Mouse (Mus musculus) liver, embryonic 11.5 days (tissue): ENCODE results near the gene Matn3. TPM values are rescaled to one million over a fixed set of nuclear protein-coding genes. Genes with fewer than 3 reads are reported as not detected.
A peak's percentile ranks its signal among the peaks of the same experiment; 100 is the strongest.

ENCODE experiments used
- ATAC-seq: fragments of 200-750 bp; cut with Nextera tagmentation; replicated peaks from 2 replicates; pipeline ENCODE4 v1.8.0; 2017; ENCODE audit warnings: moderate number of reproducible peaks, mild to moderate bottlenecking, moderate TSS enrichment, moderate library complexity; ENCODE audit not compliant: low FRiP score
- DNase-seq: peaks from one replicate; pipeline ENCODE4 v3.0.0-alpha.2; 2017; ENCODE audit warnings: low spot score
- H3K27ac ChIP-seq: fragments of 300-500 bp; sonication (generic); 2 replicates; pipeline ENCODE4 v1.5.1; 2014; ENCODE audit warnings: mild to moderate bottlenecking, low read depth, low read length, control low read depth
- H3K27me3 ChIP-seq: fragments of 300-500 bp; sonication (generic); replicated peaks from 2 replicates; pipeline ENCODE4 v1.6.1; 2014; ENCODE audit warnings: low read length, mixed read lengths; ENCODE audit not compliant: control insufficient read depth, insufficient read depth
- H3K36me3 ChIP-seq: fragments of 300-500 bp; sonication (generic); 2 replicates; pipeline ENCODE4 v1.6.1; 2014; ENCODE audit warnings: mild to moderate bottlenecking, low read length, moderate library complexity, mixed read lengths; ENCODE audit not compliant: control insufficient read depth, insufficient read depth
- H3K4me1 ChIP-seq: fragments of 300-500 bp; sonication (generic); replicated peaks from 2 replicates; pipeline ENCODE4 v1.6.1; 2014; ENCODE audit warnings: low read length, mixed read lengths; ENCODE audit not compliant: control insufficient read depth, insufficient read depth
- H3K4me2 ChIP-seq: fragments of 300-500 bp; sonication (generic); 2 replicates; pipeline ENCODE4 v1.6.1; 2014; ENCODE audit warnings: mild to moderate bottlenecking, control low read depth, moderate library complexity
- H3K4me3 ChIP-seq: fragments of 300-500 bp; sonication (generic); 2 replicates; pipeline ENCODE4 v1.5.1; 2014; ENCODE audit warnings: low read depth, low read length, control low read depth
- H3K9ac ChIP-seq: fragments of 300-500 bp; sonication (generic); 2 replicates; pipeline ENCODE4 v1.6.1; 2014; ENCODE audit warnings: low read depth, low read length, control low read depth
- H3K9me3 ChIP-seq: fragments of 300-500 bp; sonication (generic); 2 replicates; pipeline ENCODE4 v1.6.1; 2016; ENCODE audit warnings: low read length, inconsistent platforms, mixed read lengths; ENCODE audit not compliant: control insufficient read depth
- WGBS: fragments of 180-500 bp; shearing (Covaris S2); extraction: QIAGEN DNeasy Blood & Tissue Kit; methylation state at CpG from one replicate; pipeline ENCODE4 v1.1.7; 2014; 5-methylcytosine and 5-hydroxymethylcytosine counted together
- polyA plus RNA-seq: library from polyadenylated mRNA; unstranded; fragments of >200 nt; fragmentation: Nextera tagmentation; extraction: Ambion mirVana; gene quantifications from 2 replicates; pipeline ENCODE4 v1.2.1, GENCODE M21; 2014

Gene Matn3
- polyA plus RNA-seq, 1 experiment from 2014 or later = 0.37 TPM

DNA sequence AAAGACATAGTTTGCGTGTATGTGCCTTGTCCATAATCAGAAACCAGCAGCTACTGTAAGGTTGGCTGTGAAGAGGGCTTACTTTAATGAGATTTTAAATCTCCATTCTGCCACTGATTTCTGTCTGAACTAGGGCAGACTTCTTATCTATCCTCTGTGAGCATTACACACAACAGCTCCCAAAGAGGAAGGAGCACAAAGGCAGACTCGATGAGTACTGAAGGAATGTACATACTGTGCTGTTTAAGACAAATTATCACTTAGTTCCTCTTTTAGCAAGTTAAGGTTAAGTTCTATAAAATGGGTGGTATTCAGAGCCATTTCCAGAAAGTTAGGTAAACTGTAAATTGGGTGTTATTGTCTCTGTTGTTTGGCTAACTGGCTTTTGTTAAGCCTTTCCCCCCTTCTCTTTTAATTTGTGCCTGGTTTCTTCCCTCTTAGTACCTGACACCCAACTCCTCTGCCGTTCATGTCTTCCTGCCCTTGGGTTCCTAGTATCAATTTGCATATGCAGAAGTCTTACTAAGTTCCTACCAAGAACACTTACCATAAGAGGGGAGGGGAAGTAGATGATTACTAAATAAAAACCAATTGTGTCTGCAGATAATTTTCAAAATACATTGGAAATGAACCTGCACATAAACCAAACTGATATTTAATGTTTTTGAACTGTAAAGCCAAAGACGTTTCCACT, 5.9 kb upstream of the Matn3 start:
- 40% methylated on average over 4 of the region's 4 CpGs for WGBS
- Histone ChIP-seq H3K4me2 (no peak overlapping the region), H3K4me3 (no peak overlapping the region), H3K9ac (no peak overlapping the region), H3K9me3 (no peaks in the 10 kb centered on the region), H3K36me3 (peaks cover 17% of the 10 kb centered on the region; the same call in 1 of the 2 replicates), H3K27me3 (no peaks in the 10 kb centered on the region), H3K27ac (no peak overlapping the region), H3K4me1 (no peaks in the 10 kb centered on the region)
- DNase-seq (no peak), ATAC-seq (no peak)

DNA sequence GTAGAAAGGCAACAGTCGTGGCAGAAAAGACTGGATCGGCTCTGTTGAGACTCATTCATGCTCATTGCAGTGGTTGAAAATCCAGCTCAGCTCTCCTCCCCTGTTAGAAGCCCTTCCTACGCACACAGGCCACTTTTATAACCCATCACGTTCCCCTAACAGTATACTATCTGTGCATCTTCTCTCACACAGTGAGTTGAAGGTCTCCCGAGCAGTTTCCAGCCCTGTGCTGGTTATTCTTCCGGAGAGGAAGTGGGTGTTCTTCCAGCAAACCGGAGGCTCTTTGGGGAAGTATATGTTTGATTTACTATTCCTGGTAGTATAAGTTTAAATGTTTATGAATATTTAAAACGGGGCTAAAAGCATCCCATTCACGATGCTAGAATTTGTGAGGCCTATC, 566 bp upstream of the Matn3 start:
- Histone ChIP-seq H3K4me1 (peaks cover 3% of the 10 kb centered on the region; the same call in 1 of the 2 replicates), H3K4me2 (no peak overlapping the region; the same call in 1 of the 2 replicates), H3K27me3 (peaks cover 18% of the 10 kb centered on the region), H3K4me3 (no peak overlapping the region), H3K36me3 (no peaks in the 10 kb centered on the region), H3K9me3 (no peaks in the 10 kb centered on the region), H3K9ac (no peak overlapping the region), H3K27ac (no peak overlapping the region)
- no peak for ATAC-seq
- WGBS = 46% methylated on average over 9 of the region's 9 CpGs
- no peak for DNase-seq

DNA sequence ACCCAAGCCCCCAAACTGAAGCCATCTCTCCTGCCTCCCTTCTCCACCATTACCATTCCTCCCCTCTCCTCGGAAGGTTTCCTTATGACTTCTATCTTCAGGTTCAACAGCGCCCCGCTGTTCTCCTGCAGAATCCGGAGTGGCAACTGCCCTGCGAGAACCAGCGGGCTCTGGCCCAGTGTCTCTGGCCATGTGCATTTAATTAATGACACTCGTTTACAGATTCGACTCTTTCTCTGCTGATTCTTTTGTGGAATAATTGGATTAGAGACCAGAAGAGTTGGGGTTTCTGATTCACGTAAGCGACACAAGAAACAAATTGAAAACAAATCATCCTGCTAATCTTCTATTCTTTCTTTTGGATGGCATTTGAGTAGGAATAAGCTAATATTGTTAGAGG, 5.4 kb downstream of the Matn3 start:
- 80% methylated on average over 10 of the region's 10 CpGs for WGBS
- H3K36me3 ChIP-seq = no peaks in the 10 kb centered on the region
- no peaks in the 10 kb centered on the region for H3K9me3 ChIP-seq
- H3K9ac ChIP-seq = no peak overlapping the region
- no peak overlapping the region for H3K4me2 ChIP-seq
- no peak overlapping the region for H3K27ac ChIP-seq
- H3K4me1 ChIP-seq = peaks cover 2% of the 10 kb centered on the region; the same call in 1 of the 2 replicates
- ATAC-seq (no peak), DNase-seq (no peak)
- H3K4me3 ChIP-seq = no peak overlapping the region
- H3K27me3 ChIP-seq = peaks cover 15% of the 10 kb centered on the region

DNA sequence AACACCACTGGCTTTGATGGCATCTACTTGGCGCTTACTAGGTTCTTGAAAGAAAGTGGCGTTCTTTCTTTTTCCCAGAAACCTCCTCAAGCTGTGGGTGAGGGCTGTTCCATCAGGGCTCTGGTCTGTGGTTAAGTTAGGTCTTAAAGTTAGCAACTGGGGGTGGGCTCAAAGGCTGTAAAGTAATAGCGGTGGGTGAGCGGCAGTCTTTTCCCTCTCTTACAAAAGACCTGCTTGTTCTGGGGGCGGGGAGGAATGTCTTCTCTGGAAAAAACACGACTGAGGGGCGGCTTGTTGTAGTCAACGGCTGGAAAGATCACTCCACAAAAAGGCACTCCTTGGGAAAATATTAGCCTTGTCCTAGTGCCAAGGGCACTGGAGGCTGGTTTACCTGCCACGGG, 6.4 kb downstream of the Matn3 start:
- no peak overlapping the region for H3K4me2 ChIP-seq
- H3K36me3 ChIP-seq = no peaks in the 10 kb centered on the region
- H3K9ac ChIP-seq = no peak overlapping the region
- 80% methylated on average over 9 of the region's 9 CpGs for WGBS
- no peak overlapping the region for H3K4me3 ChIP-seq
- H3K9me3 ChIP-seq = no peaks in the 10 kb centered on the region
- DNase-seq (no peak), ATAC-seq (no peak)
- no peaks in the 10 kb centered on the region for H3K4me1 ChIP-seq
- H3K27me3 ChIP-seq = peaks cover 7% of the 10 kb centered on the region; the same call in 1 of the 2 replicates
- no peak overlapping the region for H3K27ac ChIP-seq

DNA sequence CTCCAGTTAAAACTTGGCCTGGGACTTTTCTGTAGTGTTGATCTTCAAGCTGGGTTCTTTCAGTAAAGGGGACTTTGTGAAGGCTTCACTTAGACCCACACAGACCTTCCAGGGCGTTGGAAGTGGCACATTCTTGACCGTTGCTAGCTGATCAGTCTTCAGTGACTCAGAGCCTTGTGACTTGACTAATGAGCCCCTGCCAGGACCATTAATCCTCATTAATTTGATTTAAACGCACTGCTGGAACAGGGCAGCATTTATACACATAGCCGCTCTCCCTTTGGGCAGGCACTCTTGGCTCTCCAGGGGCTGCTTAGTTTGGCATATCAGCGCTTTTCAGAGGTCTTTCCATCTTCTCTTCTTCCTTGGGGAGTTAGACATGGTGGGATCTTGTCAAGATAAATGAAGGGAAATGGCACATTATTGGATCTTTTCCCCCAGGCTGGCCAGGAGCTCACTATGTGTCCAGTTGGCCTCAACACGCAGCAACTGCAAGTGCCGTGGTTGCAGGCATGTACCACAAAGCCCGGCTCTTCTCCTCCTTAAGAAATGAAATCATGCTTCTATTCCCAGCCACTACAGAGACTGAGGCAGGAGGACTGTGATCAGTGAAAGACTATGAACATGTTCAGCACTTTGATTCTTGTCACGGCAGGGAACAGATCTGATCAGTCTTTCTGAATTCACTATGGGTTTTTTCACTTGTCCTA, 14.0 kb downstream of the Matn3 start:
- DNase-seq = no peak
- no peak overlapping the region for H3K9ac ChIP-seq
- no peaks in the 10 kb centered on the region for H3K4me1 ChIP-seq
- H3K36me3 ChIP-seq = no peaks in the 10 kb centered on the region
- no peak for ATAC-seq
- H3K27ac ChIP-seq = no peak overlapping the region
- H3K9me3 ChIP-seq = no peaks in the 10 kb centered on the region
- H3K4me2 ChIP-seq = no peak overlapping the region
- 67% methylated on average over 9 of the region's 9 CpGs for WGBS
- no peaks in the 10 kb centered on the region for H3K27me3 ChIP-seq
- no peak overlapping the region for H3K4me3 ChIP-seq

DNA sequence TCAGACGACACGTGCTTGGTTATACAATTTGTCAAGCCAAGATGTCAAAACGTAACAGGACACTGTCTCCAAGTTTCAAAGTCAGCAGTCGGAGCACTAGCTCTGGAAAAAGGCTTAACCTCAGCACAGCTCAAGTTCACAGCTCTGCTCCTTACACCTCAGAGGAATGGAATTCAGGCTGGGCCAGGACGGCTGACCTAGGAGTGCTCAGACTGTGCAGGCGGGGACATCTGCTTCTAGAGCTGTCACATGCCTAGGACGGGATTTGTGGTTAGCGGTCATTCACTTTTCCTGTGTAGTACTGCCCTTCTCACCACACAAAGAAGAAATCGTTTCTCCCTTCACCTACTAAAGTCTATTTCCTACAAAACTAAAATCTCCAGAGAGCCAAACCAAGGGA, 22.1 kb downstream of the Matn3 start:
- H3K27me3 ChIP-seq = peaks cover 14% of the 10 kb centered on the region; the same call in 1 of the 2 replicates
- H3K9me3 ChIP-seq = no peaks in the 10 kb centered on the region
- 23% methylated on average over 9 of the region's 9 CpGs for WGBS
- H3K27ac ChIP-seq = no peak overlapping the region
- H3K4me3 ChIP-seq = no peak overlapping the region
- peaks cover 5% of the 10 kb centered on the region; the same call in 1 of the 2 replicates for H3K4me1 ChIP-seq
- no peak overlapping the region for H3K9ac ChIP-seq
- DNase-seq (no peak), ATAC-seq (no peak)
- no peak overlapping the region for H3K4me2 ChIP-seq
- H3K36me3 ChIP-seq = no peaks in the 10 kb centered on the region

DNA sequence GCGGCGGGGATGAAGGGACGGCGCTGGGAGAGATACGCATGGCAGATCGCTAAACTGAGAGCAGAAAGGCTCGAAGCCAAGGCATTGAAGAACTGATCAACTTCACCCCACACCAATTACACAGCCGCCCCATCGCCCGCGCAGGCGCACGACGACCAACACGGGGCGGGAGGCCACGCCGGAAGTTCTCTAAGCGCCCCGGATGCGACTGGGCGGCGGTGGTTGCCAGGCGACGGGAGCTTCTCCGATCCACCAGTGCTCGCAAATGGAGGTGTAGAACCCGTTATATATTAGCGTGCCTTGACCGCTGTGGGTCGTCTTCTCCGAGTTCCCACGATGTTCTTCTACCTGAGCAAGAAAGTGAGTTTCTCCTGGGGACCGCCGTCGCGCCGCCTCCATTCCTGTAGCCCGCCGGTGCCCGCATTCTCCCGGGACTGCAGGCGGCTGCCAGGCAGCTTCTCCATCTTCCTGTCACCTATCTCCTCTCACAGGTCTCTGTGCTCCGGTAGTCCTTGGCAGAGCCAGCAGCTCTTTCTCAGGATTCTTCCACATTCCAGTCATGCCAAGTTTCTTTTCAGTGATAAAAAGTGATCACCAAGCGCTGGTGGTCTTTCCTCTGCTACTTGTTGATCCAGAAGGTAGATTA, 26.2 kb downstream of the Matn3 start, which contains the start of gene Wdr35:
Gene Wdr35 (plus strand): TSS at position 73 of the 646 bp plus-strand sequence.
- Histone ChIP-seq H3K9me3 (no peaks in the 10 kb centered on the region), H3K4me1 (peaks cover 5% of the 10 kb centered on the region; the same call in 1 of the 2 replicates), H3K4me2 (peak within 1 kb of the TSS; percentile 91), H3K9ac (peak within 1 kb of the TSS; percentile 61), H3K36me3 (no peaks in the 10 kb centered on the region), H3K27me3 (peaks cover 14% of the 10 kb centered on the region; the same call in 1 of the 2 replicates), H3K27ac (no peak within 1 kb of the TSS), H3K4me3 (peak within 1 kb of the TSS; percentile 67)
- DNase-seq (peak; percentile 81), ATAC-seq (peak; percentile 90)
- under 1% methylated on average over 45 of the region's 45 CpGs for WGBS

DNA sequence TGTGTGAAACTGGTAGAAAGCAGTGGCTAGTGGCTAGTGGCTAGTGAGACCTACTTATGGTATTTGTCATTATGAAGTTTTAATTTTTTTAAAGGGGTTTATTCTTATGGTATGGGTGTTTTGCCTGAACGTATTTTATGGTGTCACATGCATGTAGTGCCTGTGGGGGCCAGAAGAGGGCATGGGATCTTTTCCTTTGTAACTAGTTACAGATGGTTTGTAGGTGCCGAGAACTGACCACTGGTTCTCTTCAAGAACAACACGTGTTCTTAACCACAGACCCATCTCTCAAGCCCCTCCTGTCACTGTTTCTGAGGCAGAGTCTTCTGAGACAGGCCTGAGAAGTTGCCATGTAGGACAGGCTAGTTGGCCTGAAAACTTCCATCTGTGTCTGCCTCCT, 27.3 kb downstream of the Matn3 start:
- H3K4me3 ChIP-seq = no peak overlapping the region
- H3K4me2 ChIP-seq = no peak overlapping the region
- peaks cover 5% of the 10 kb centered on the region; the same call in 1 of the 2 replicates for H3K4me1 ChIP-seq
- H3K27me3 ChIP-seq = peaks cover 10% of the 10 kb centered on the region; the same call in 1 of the 2 replicates
- 81% methylated on average over 3 of the region's 3 CpGs for WGBS
- H3K36me3 ChIP-seq = no peaks in the 10 kb centered on the region
- DNase-seq (no peak), ATAC-seq (no peak)
- H3K9me3 ChIP-seq = no peaks in the 10 kb centered on the region
- no peak overlapping the region for H3K27ac ChIP-seq
- no peak overlapping the region for H3K9ac ChIP-seq
